Mouse (Mus musculus) pancreas, adult 10 weeks (tissue): ENCODE measurements around the gene Ccl26. TPM values are rescaled to one million over a fixed set of nuclear protein-coding genes. Genes with fewer than 3 reads are reported as not detected.

Source experiments
- polyA plus RNA-seq: library from polyadenylated mRNA; stranded (reverse); fragments of 350-450 nt; fragmentation: Illumina TruSeq; extraction: RNeasy Lipid Tissue Mini Kit (QIAGEN cat#74804); gene quantifications from one replicate; pipeline ENCODE4 v1.2.3, GENCODE M21; 2015; ENCODE audit warnings: low read depth, low replicate concordance; ENCODE audit not compliant: insufficient read depth

The Ccl26 gene
- polyA plus RNA-seq = not detected

DNA sequence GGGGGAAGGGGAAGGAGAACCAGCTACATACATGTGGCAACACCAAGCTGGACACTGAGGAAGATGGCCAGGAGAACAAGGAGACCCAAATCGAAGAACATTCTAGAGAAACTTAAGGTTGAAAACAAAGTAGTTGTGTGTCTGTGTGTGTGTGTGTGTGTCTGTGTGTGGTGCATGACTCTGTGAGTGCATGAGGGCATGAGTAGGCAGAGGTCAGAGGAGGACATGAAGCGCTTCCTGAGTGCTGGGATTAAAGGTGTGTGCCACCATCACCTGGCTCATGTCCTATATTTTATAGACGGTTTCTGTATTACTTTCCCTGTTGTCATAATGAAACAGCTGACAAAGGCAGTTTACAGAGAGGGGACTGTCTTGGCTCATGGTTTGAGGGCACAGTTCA lies at the start of gene Ccl26:
Gene Ccl26 (minus strand): TSS at position 101 of the 400 bp plus-strand sequence.

DNA sequence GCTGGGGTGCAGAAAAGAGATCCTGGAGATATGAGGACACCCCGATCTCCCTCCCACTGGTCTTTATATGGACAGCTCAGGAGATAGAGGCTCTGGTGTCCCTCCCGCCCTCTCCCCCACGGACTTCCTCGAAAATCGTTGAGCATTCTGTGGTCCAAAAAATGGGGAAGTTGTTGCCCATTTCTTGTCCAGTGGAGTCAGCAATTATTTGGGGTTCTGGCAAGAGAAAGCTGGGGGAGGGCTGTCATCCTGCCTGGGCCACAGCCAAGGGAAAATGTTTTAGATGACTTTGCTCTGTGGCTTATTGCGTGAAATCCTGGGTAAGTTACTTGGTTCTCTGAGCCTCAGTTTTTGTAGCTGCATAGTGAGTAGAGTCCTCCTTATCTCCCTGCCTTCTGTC lies 9.6 kb upstream of the Ccl26 start, which contains the start of gene Ccl24:
Gene Ccl24 (minus strand): TSS at position 44 of the 400 bp plus-strand sequence.

DNA sequence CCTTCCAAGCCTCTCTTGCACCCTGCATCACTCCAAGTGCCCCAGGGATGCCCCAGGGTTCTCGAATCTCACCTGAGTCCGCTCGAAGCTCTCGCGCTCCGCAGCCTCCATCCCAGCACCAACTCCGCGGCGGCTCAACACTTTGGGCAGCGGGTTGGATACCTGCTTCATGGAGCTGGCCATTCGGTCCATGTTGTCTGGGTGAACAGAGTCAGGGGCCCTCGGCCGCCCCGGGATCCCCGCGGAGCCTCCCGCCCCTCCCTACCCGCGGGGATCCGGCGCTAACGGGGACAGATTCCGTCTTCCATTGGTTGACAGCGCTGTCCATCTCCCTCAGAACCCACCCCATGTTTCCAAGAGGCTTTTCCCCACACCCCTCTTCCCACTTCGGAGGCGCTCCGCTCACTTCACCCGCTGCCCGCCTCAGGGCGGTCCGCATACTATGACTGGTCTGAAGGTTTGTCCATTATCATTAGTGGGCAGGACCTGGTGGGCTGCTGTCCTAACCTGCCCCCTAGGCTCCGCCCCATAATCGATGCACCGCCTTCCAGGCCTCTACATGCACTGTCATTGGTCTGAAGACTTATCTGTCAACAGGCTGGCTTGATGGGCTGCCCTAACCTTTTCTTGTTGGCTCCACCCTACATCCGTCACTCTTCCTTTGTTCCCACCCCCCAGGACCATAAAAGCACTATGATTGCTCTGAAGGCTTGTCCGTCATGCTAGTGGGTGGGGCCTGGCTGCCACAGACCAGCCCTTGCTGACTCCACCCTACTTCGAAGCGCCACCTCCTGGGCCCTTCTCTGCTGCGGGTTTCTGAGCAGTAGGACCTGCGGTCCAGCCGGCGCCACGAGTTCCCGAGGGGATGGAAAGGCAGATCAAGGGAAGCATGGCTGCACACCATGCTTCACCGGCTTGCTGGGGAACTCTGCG lies 18.2 kb downstream of the Ccl26 start, which contains the start of gene Hip1:
Gene Hip1 (minus strand): TSS at position 256 of the 933 bp plus-strand sequence.

Other genes with a start within 250 kb of the Ccl26 start
- not detected for gene Fkbp6, start 213.5 kb downstream of the Ccl26 start, polyA plus RNA-seq
- gene Trim50, start 210.3 kb downstream of the Ccl26 start, polyA plus RNA-seq = 4.6 TPM
- gene Nsun5, start 193.6 kb downstream of the Ccl26 start, polyA plus RNA-seq = 10.0 TPM
- gene Pom121, start 169.0 kb downstream of the Ccl26 start, polyA plus RNA-seq = 4.7 TPM
- gene Hip1, start 18.4 kb downstream of the Ccl26 start, polyA plus RNA-seq = 9.4 TPM
- 5.6 TPM for gene Ccl24, start 9.5 kb upstream of the Ccl26 start, polyA plus RNA-seq
- gene Rhbdd2, start 69.0 kb upstream of the Ccl26 start, polyA plus RNA-seq = 6.4 TPM
- 17.9 TPM for gene Por, start 106.5 kb upstream of the Ccl26 start, polyA plus RNA-seq
- gene Tmem120a, start 180.9 kb upstream of the Ccl26 start, polyA plus RNA-seq = 12.6 TPM
- not detected for gene Styxl1, start 214.8 kb upstream of the Ccl26 start, polyA plus RNA-seq
- 44.9 TPM for gene Mdh2, start 214.9 kb upstream of the Ccl26 start, polyA plus RNA-seq
- gene Srrm3, start 243.3 kb upstream of the Ccl26 start, polyA plus RNA-seq = 2.1 TPM